Comparison of ENCODE assay signal across 25 mouse cellular contexts in genomic region chr10:127160728-127161127, GRCm38 (mm10). TPM values are rescaled to one million over a fixed set of nuclear protein-coding genes. Genes with fewer than 3 reads are reported as not detected.
"Had no signal": no experiment of that assay in that cellular context is flagged by ENCODE, and none has a peak within 500 bp of the region (broad histone marks: within the 10 kb centered on the region; RNA-seq: fewer than 3 reads in every experiment).

No protein-coding gene starts in this region.

- H3K9ac ChIP-seq: embryonic facial prominence, embryonic 12.5 days; embryonic facial prominence, embryonic 13.5 days; embryonic facial prominence, embryonic 15.5 days; forebrain, embryonic 12.5 days; forebrain, embryonic 13.5 days; forebrain, embryonic 15.5 days; forebrain, postnatal 0 days had no signal

- DNase-seq: cerebellum, adult 9-11 months; cerebellum, postnatal 10 days; cerebellum, postnatal 14 days; cerebellum, postnatal 25 days; cerebellum, postnatal 36 days; embryo, embryonic 11 days; forebrain, postnatal 0 days; gastrocnemius, adult 2 months; gastrocnemius, postnatal 10 days; gastrocnemius, postnatal 14 days; gastrocnemius, postnatal 25 days; gastrocnemius, postnatal 36 days; heart, adult 18-20 months; heart, adult 2 months had no signal

- H3K9me3 ChIP-seq: embryonic facial prominence, embryonic 10.5 days; embryonic facial prominence, embryonic 12.5 days; embryonic facial prominence, embryonic 13.5 days; embryonic facial prominence, embryonic 15.5 days; forebrain, embryonic 10.5 days; forebrain, embryonic 12.5 days; forebrain, embryonic 13.5 days; forebrain, embryonic 15.5 days had no signal

- H3K4me2 ChIP-seq: embryonic facial prominence, embryonic 12.5 days; embryonic facial prominence, embryonic 13.5 days; embryonic facial prominence, embryonic 15.5 days; forebrain, embryonic 12.5 days; forebrain, embryonic 13.5 days; forebrain, embryonic 15.5 days had no signal

- H3K36me3 ChIP-seq: embryonic facial prominence, embryonic 10.5 days; embryonic facial prominence, embryonic 12.5 days; embryonic facial prominence, embryonic 13.5 days; embryonic facial prominence, embryonic 15.5 days; forebrain, embryonic 10.5 days; forebrain, embryonic 12.5 days; forebrain, embryonic 15.5 days had no signal

- ATAC-seq: forebrain, embryonic 13.5 days; forebrain, embryonic 14.5 days; forebrain, embryonic 15.5 days; forebrain, embryonic 16.5 days; forebrain, postnatal 0 days had no signal

- H3K27me3 ChIP-seq: forebrain, embryonic 15.5 days had no signal

- H3K27ac ChIP-seq: embryonic facial prominence, embryonic 10.5 days; embryonic facial prominence, embryonic 12.5 days; embryonic facial prominence, embryonic 13.5 days; embryonic facial prominence, embryonic 15.5 days; forebrain, embryonic 10.5 days; forebrain, embryonic 12.5 days; forebrain, embryonic 13.5 days; forebrain, embryonic 15.5 days; gastrocnemius, adult 2 months; heart, adult 2 months had no signal

- H3K4me3 ChIP-seq: embryonic facial prominence, embryonic 10.5 days; embryonic facial prominence, embryonic 12.5 days; embryonic facial prominence, embryonic 13.5 days; embryonic facial prominence, embryonic 15.5 days; erythroblast, embryonic 14.5 days; forebrain, embryonic 10.5 days; forebrain, embryonic 12.5 days; forebrain, embryonic 13.5 days; forebrain, embryonic 15.5 days; gastrocnemius, adult 2 months; heart, adult 2 months had no signal

RNA-seq across cellular contexts. Expression of gene Slc26a10, which starts 19.7 kb away (rescaled TPM):
- polyA plus RNA-seq: erythroblast, embryonic 14.5 days had no signal
